Mouse (Mus musculus) heart, embryonic 12.5 days (tissue): ENCODE measurements at regions not wholly inside any gene's neighbourhood (a gene's known extent, or its start where the extent isn't known, plus 50 kb on each side); places are given as distances from the start of the nearest gene placed in this dataset.

Experiments used
- ATAC-seq: fragments of 200-750 bp; cut with Nextera tagmentation; 2 replicates; pipeline ENCODE4 v1.8.0; 2017; ENCODE audit warnings: moderate TSS enrichment, moderate library complexity; ENCODE audit not compliant: insufficient number of reproducible peaks, low FRiP score
- H3K27ac ChIP-seq: fragments of 300-500 bp; sonication (generic); 2 replicates; pipeline ENCODE4 v1.5.1; 2016; ENCODE audit warnings: mild to moderate bottlenecking, moderate library complexity; ENCODE audit not compliant: poor library complexity, severe bottlenecking
- H3K27me3 ChIP-seq: fragments of 300-500 bp; sonication (generic); replicated peaks from 2 replicates; pipeline ENCODE4 v1.6.1; 2016; ENCODE audit warnings: mild to moderate bottlenecking, moderate library complexity
- H3K36me3 ChIP-seq: fragments of 300-500 bp; sonication (generic); 2 replicates; pipeline ENCODE4 v1.6.1; 2016; ENCODE audit warnings: mild to moderate bottlenecking, moderate library complexity
- H3K4me1 ChIP-seq: fragments of 300-500 bp; sonication (generic); replicated peaks from 2 replicates; pipeline ENCODE4 v1.6.1; 2016; ENCODE audit warnings: mild to moderate bottlenecking
- H3K4me2 ChIP-seq: fragments of 300-500 bp; sonication (generic); 2 replicates; pipeline ENCODE4 v1.6.1; 2016; ENCODE audit warnings: mild to moderate bottlenecking, moderate library complexity
- H3K4me3 ChIP-seq: fragments of 300-500 bp; sonication (generic); 2 replicates; pipeline ENCODE4 v1.5.1; 2016; ENCODE audit warnings: mild to moderate bottlenecking
- H3K9ac ChIP-seq: fragments of 300-500 bp; sonication (generic); 2 replicates; pipeline ENCODE4 v1.6.1; 2016; ENCODE audit warnings: mild to moderate bottlenecking, moderate library complexity
- H3K9me3 ChIP-seq: fragments of 300-500 bp; sonication (generic); replicated peaks from 2 replicates; pipeline ENCODE4 v1.6.1; 2016; ENCODE audit warnings: mild to moderate bottlenecking, moderate library complexity
- WGBS: fragments of 180-500 bp; shearing (Covaris S2); methylation state at CpG from one replicate; pipeline ENCODE4 v1.1.7; 2016; 5-methylcytosine and 5-hydroxymethylcytosine counted together

GRCm38 (mm10) chr6:95769808-95770207 lies 51.2 kb upstream of the Suclg2 start:
- Histone ChIP-seq H3K4me3 (no peak overlapping the region), H3K36me3 (no peaks in the 10 kb centered on the region), H3K9me3 (no peaks in the 10 kb centered on the region), H3K4me1 (no peaks in the 10 kb centered on the region), H3K27ac (no peak overlapping the region), H3K4me2 (no peak overlapping the region), H3K27me3 (no peaks in the 10 kb centered on the region), H3K9ac (no peak overlapping the region)
- ATAC-seq = no peak
- 74% methylated on average over 3 of the region's 3 CpGs for WGBS

GRCm38 (mm10) chr6:95801651-95802050 lies 83.1 kb upstream of the Suclg2 start:
- no peaks in the 10 kb centered on the region for H3K9me3 ChIP-seq
- 69% methylated on average over 6 of the region's 6 CpGs for WGBS
- no peaks in the 10 kb centered on the region for H3K27me3 ChIP-seq
- H3K36me3 ChIP-seq = no peaks in the 10 kb centered on the region
- no peak overlapping the region for H3K4me2 ChIP-seq
- no peaks in the 10 kb centered on the region for H3K4me1 ChIP-seq
- no peak overlapping the region for H3K4me3 ChIP-seq
- no peak for ATAC-seq
- no peak overlapping the region for H3K27ac ChIP-seq
- no peak overlapping the region for H3K9ac ChIP-seq

GRCm38 (mm10) chr6:95841502-95841901 lies 122.9 kb upstream of the Suclg2 start:
- H3K4me3 ChIP-seq = no peak overlapping the region
- no peaks in the 10 kb centered on the region for H3K4me1 ChIP-seq
- H3K36me3 ChIP-seq = no peaks in the 10 kb centered on the region
- no peaks in the 10 kb centered on the region for H3K9me3 ChIP-seq
- no peak overlapping the region for H3K9ac ChIP-seq
- no peak for ATAC-seq
- WGBS = 84% methylated on average over 3 of the region's 3 CpGs
- no peak overlapping the region for H3K27ac ChIP-seq
- no peaks in the 10 kb centered on the region for H3K27me3 ChIP-seq
- H3K4me2 ChIP-seq = no peak overlapping the region

- Histone ChIP-seq H3K4me1 (no peaks in the 10 kb centered on the region), H3K4me3 (no peak overlapping the region), H3K4me2 (no peak overlapping the region), H3K9ac (no peak overlapping the region), H3K9me3 (no peaks in the 10 kb centered on the region), H3K36me3 (no peaks in the 10 kb centered on the region), H3K27ac (no peak overlapping the region), H3K27me3 (no peaks in the 10 kb centered on the region)
- no peak for ATAC-seq
- WGBS = 50% methylated on average over 1 of the region's 1 CpGs
Observed at GRCm38 (mm10) chr6:95846536-95846935, 127.9 kb upstream of the Suclg2 start.

- Histone ChIP-seq H3K4me3 (no peak overlapping the region), H3K9me3 (no peaks in the 10 kb centered on the region)
- WGBS = 66% methylated on average over 6 of the region's 6 CpGs
Observed at GRCm38 (mm10) chr6:95875463-95875862, 156.9 kb upstream of the Suclg2 start.

GRCm38 (mm10) chr6:95876320-95876719 lies 157.7 kb upstream of the Suclg2 start:
- no peaks in the 10 kb centered on the region for H3K4me1 ChIP-seq
- no peaks in the 10 kb centered on the region for H3K27me3 ChIP-seq
- no peak overlapping the region for H3K4me2 ChIP-seq
- no peaks in the 10 kb centered on the region for H3K36me3 ChIP-seq
- H3K9ac ChIP-seq = no peak overlapping the region
- H3K4me3 ChIP-seq = no peak overlapping the region
- no peak overlapping the region for H3K27ac ChIP-seq
- no peaks in the 10 kb centered on the region for H3K9me3 ChIP-seq
- no peak for ATAC-seq
- 51% methylated on average over 2 of the region's 2 CpGs for WGBS

More at GRCm38 (mm10) chr6:95875463-95875862, 156.9 kb upstream of the Suclg2 start:
- H3K4me2 ChIP-seq = no peak overlapping the region
- ATAC-seq = no peak
- H3K27me3 ChIP-seq = no peaks in the 10 kb centered on the region
- H3K4me1 ChIP-seq = no peaks in the 10 kb centered on the region
- H3K27ac ChIP-seq = no peak overlapping the region
- no peak overlapping the region for H3K9ac ChIP-seq
- H3K36me3 ChIP-seq = no peaks in the 10 kb centered on the region

- WGBS = 83% methylated on average over 4 of the region's 4 CpGs
Observed at GRCm38 (mm10) chr6:95886645-95887044, 168.0 kb upstream of the Suclg2 start.

GRCm38 (mm10) chr6:95902551-95902950 lies 184.0 kb upstream of the Suclg2 start:
- ATAC-seq = no peak
- peaks cover 5% of the 10 kb centered on the region; the same call in 1 of the 2 replicates for H3K9me3 ChIP-seq
- WGBS = 83% methylated on average over 2 of the region's 2 CpGs

More at GRCm38 (mm10) chr6:95886645-95887044, 168.0 kb upstream of the Suclg2 start:
- Histone ChIP-seq H3K9me3 (no peaks in the 10 kb centered on the region; the same call in 1 of the 2 replicates), H3K4me1 (no peaks in the 10 kb centered on the region), H3K4me3 (no peak overlapping the region), H3K27me3 (no peaks in the 10 kb centered on the region), H3K4me2 (no peak overlapping the region), H3K36me3 (no peaks in the 10 kb centered on the region), H3K27ac (no peak overlapping the region), H3K9ac (no peak overlapping the region)
- no peak for ATAC-seq

GRCm38 (mm10) chr6:95904085-95904633 lies 185.6 kb upstream of the Suclg2 start:
- ATAC-seq = no peak
- peaks cover 5% of the 10 kb centered on the region; the same call in 1 of the 2 replicates for H3K9me3 ChIP-seq
- no peak overlapping the region for H3K9ac ChIP-seq
- peak overlapping the region; percentile 45 for H3K4me2 ChIP-seq
- no peaks in the 10 kb centered on the region for H3K27me3 ChIP-seq
- WGBS = 18% methylated on average over 10 of the region's 10 CpGs
- peak overlapping the region; percentile 4; the same call in 1 of the 2 replicates for H3K4me3 ChIP-seq
- no peaks in the 10 kb centered on the region for H3K36me3 ChIP-seq
- no peak overlapping the region for H3K27ac ChIP-seq
- 0 out of 2 replicates have a peak, but pooled peaks cover 5% of the 10 kb centered on the region for H3K4me1 ChIP-seq

More at GRCm38 (mm10) chr6:95902551-95902950, 184.0 kb upstream of the Suclg2 start:
- no peaks in the 10 kb centered on the region for H3K36me3 ChIP-seq
- no peak overlapping the region for H3K4me2 ChIP-seq
- H3K4me1 ChIP-seq = 0 out of 2 replicates have a peak, but pooled peaks cover 5% of the 10 kb centered on the region
- H3K9ac ChIP-seq = no peak overlapping the region
- H3K27ac ChIP-seq = no peak overlapping the region
- no peaks in the 10 kb centered on the region for H3K27me3 ChIP-seq
- H3K4me3 ChIP-seq = no peak overlapping the region

GRCm38 (mm10) chr6:95905057-95905456 lies 186.5 kb upstream of the Suclg2 start:
- WGBS = 77% methylated on average over 8 of the region's 8 CpGs
- ATAC-seq = no peak
- H3K4me2 ChIP-seq = no peak overlapping the region

GRCm38 (mm10) chr6:95921737-95922136 lies 191.2 kb upstream of the Fam19a1 start:
- WGBS = 63% methylated on average over 3 of the region's 3 CpGs
- ATAC-seq = no peak
- Histone ChIP-seq H3K36me3 (no peaks in the 10 kb centered on the region), H3K27ac (no peak overlapping the region), H3K4me2 (no peak overlapping the region), H3K4me3 (no peak overlapping the region), H3K27me3 (no peaks in the 10 kb centered on the region), H3K4me1 (no peaks in the 10 kb centered on the region), H3K9ac (no peak overlapping the region), H3K9me3 (no peaks in the 10 kb centered on the region)

More at GRCm38 (mm10) chr6:95905057-95905456, 186.5 kb upstream of the Suclg2 start:
- no peak overlapping the region for H3K27ac ChIP-seq
- no peaks in the 10 kb centered on the region for H3K27me3 ChIP-seq
- peaks cover 5% of the 10 kb centered on the region; the same call in 1 of the 2 replicates for H3K9me3 ChIP-seq
- H3K4me3 ChIP-seq = no peak overlapping the region
- 0 out of 2 replicates have a peak, but pooled peaks cover 5% of the 10 kb centered on the region for H3K4me1 ChIP-seq
- no peaks in the 10 kb centered on the region for H3K36me3 ChIP-seq
- no peak overlapping the region for H3K9ac ChIP-seq

GRCm38 (mm10) chr6:95934561-95934960 lies 178.4 kb upstream of the Fam19a1 start:
- WGBS = 59% methylated on average over 1 of the region's 1 CpGs
- no peaks in the 10 kb centered on the region for H3K36me3 ChIP-seq
- no peaks in the 10 kb centered on the region for H3K4me1 ChIP-seq
- H3K9ac ChIP-seq = no peak overlapping the region
- no peaks in the 10 kb centered on the region for H3K27me3 ChIP-seq
- no peaks in the 10 kb centered on the region for H3K9me3 ChIP-seq
- H3K4me2 ChIP-seq = no peak overlapping the region
- no peak overlapping the region for H3K27ac ChIP-seq
- ATAC-seq = no peak
- no peak overlapping the region for H3K4me3 ChIP-seq
